Mouse (Mus musculus): ENCODE results near the gene Olfr1555-ps1. TPM values are rescaled to one million over a fixed set of nuclear protein-coding genes. Genes with fewer than 3 reads are reported as not detected.

The Olfr1555-ps1 gene
- polyA plus RNA-seq, 1 experiment from 2014 or later: 0.04 TPM

Other genes starting within 250 kb of the Olfr1555-ps1 start
- gene Osbp, start 204.2 kb downstream of the Olfr1555-ps1 start, polyA plus RNA-seq (2015; fragmentation: Nextera tagmentation; extraction: Ambion mirVana): 4.9 and 5.0 TPM in 2 replicates
- not detected in 2 replicates for gene Olfr1423, start 128.8 kb downstream of the Olfr1555-ps1 start, polyA plus RNA-seq (2015; fragmentation: Nextera tagmentation; extraction: Ambion mirVana)
- gene Olfr1424, start 107.4 kb downstream of the Olfr1555-ps1 start, polyA plus RNA-seq (2015; fragmentation: Nextera tagmentation; extraction: Ambion mirVana): not detected in 2 replicates
- not detected in 2 replicates for gene Olfr1425, start 92.4 kb downstream of the Olfr1555-ps1 start, polyA plus RNA-seq (2015; fragmentation: Nextera tagmentation; extraction: Ambion mirVana)
- gene Olfr1426, start 78.1 kb downstream of the Olfr1555-ps1 start, polyA plus RNA-seq (2015; fragmentation: Nextera tagmentation; extraction: Ambion mirVana): not detected in 2 replicates
- not detected in 2 replicates for gene Olfr1427, start 66.8 kb downstream of the Olfr1555-ps1 start, polyA plus RNA-seq (2015; fragmentation: Nextera tagmentation; extraction: Ambion mirVana)
- not detected in 2 replicates for gene Olfr1428, start 54.2 kb downstream of the Olfr1555-ps1 start, polyA plus RNA-seq (2015; fragmentation: Nextera tagmentation; extraction: Ambion mirVana)
- not detected in 2 replicates for gene Olfr76, start 46.9 kb downstream of the Olfr1555-ps1 start, polyA plus RNA-seq (2015; fragmentation: Nextera tagmentation; extraction: Ambion mirVana)
- not detected in 2 replicates for gene Olfr1431, start 30.5 kb upstream of the Olfr1555-ps1 start, polyA plus RNA-seq (2015; fragmentation: Nextera tagmentation; extraction: Ambion mirVana)
- gene Olfr1432, start 62.5 kb upstream of the Olfr1555-ps1 start, polyA plus RNA-seq (2015; fragmentation: Nextera tagmentation; extraction: Ambion mirVana): not detected in 2 replicates
- not detected in 2 replicates for gene Olfr262, start 71.5 kb upstream of the Olfr1555-ps1 start, polyA plus RNA-seq (2015; fragmentation: Nextera tagmentation; extraction: Ambion mirVana)
- not detected in 2 replicates for gene Olfr235, start 90.9 kb upstream of the Olfr1555-ps1 start, polyA plus RNA-seq (2015; fragmentation: Nextera tagmentation; extraction: Ambion mirVana)
- not detected in 2 replicates for gene Olfr1434, start 109.7 kb upstream of the Olfr1555-ps1 start, polyA plus RNA-seq (2015; fragmentation: Nextera tagmentation; extraction: Ambion mirVana)
- gene Olfr1436, start 129.0 kb upstream of the Olfr1555-ps1 start, polyA plus RNA-seq (2015; fragmentation: Nextera tagmentation; extraction: Ambion mirVana): not detected in 2 replicates
- gene Olfr1437, start 155.0 kb upstream of the Olfr1555-ps1 start, polyA plus RNA-seq (2015; fragmentation: Nextera tagmentation; extraction: Ambion mirVana): not detected in 2 replicates
- gene Olfr1438-ps1, start 165.8 kb upstream of the Olfr1555-ps1 start, polyA plus RNA-seq (2015; fragmentation: Nextera tagmentation; extraction: Ambion mirVana): not detected in 2 replicates
- not detected in 2 replicates for gene Olfr1440, start 217.2 kb upstream of the Olfr1555-ps1 start, polyA plus RNA-seq (2015; fragmentation: Nextera tagmentation; extraction: Ambion mirVana)
- gene Olfr1441, start 247.3 kb upstream of the Olfr1555-ps1 start, polyA plus RNA-seq (2015; fragmentation: Nextera tagmentation; extraction: Ambion mirVana): not detected in 2 replicates